ENCODE assay signal across 8 mouse cellular contexts in genomic region chr19:31765451-31765850, GRCm38 (mm10). TPM values are rescaled to one million over a fixed set of nuclear protein-coding genes. Genes with fewer than 3 reads are reported as not detected.
DNase-seq lines count a peak whose midpoint lies in the region; ATAC-seq lines count a peak whose summit lies in the region.

No protein-coding gene starts in this region.

- no peak overlapping the region; the same call in 1 of the 2 replicates for H3K4me2 ChIP-seq in forebrain, embryonic 16.5 days (ENCODE audit: low read length)
- peak overlapping the region; percentile 94 for H3K4me2 ChIP-seq in lung, embryonic 16.5 days (ENCODE audit: low read depth, low read length)
- peak overlapping the region; percentile 94; the same call in 1 of the 2 replicates for H3K4me2 ChIP-seq in limb, embryonic 12.5 days
- peak overlapping the region; percentile 97 for H3K4me2 ChIP-seq in stomach, embryonic 15.5 days

- no peak overlapping the region for H3K9ac ChIP-seq in forebrain, embryonic 16.5 days (replicated peaks; ENCODE audit: low read depth, low read length)
- H3K9ac ChIP-seq in lung, embryonic 16.5 days (ENCODE audit: low read length) = no peak overlapping the region
- H3K9ac ChIP-seq in limb, embryonic 12.5 days (replicated peaks) = no peak overlapping the region
- no peak overlapping the region for H3K9ac ChIP-seq in stomach, embryonic 15.5 days

- H3K4me3 ChIP-seq in forebrain, embryonic 10.5 days = peak overlapping the region; percentile 60
- no peak overlapping the region for H3K4me3 ChIP-seq in forebrain, embryonic 16.5 days (replicated peaks; ENCODE audit: low read length)
- peak overlapping the region; percentile 83 for H3K4me3 ChIP-seq in lung, embryonic 16.5 days (ENCODE audit: low read length)
- H3K4me3 ChIP-seq in limb, embryonic 12.5 days (replicated peaks) = peak overlapping the region; percentile 56; the same call in 1 of the 2 replicates
- H3K4me3 ChIP-seq in stomach, embryonic 15.5 days (replicated peaks) = no peak overlapping the region

- H3K9me3 ChIP-seq in forebrain, embryonic 10.5 days = no peaks in the 10 kb centered on the region
- H3K9me3 ChIP-seq in forebrain, embryonic 16.5 days (ENCODE audit: control insufficient read depth, low read length) = no peaks in the 10 kb centered on the region
- H3K9me3 ChIP-seq in lung, embryonic 16.5 days (ENCODE audit: control insufficient read depth, low read length) = no peaks in the 10 kb centered on the region
- H3K9me3 ChIP-seq in limb, embryonic 12.5 days = no peaks in the 10 kb centered on the region
- no peaks in the 10 kb centered on the region for H3K9me3 ChIP-seq in stomach, embryonic 15.5 days

- intact Hi-C loops in left cerebral cortex, postnatal 4 days (cut with DNase I) = loop anchor here (10.0 kb wide), 1 partner anchor 1521 kb away; no protein-coding TSS in a partner anchor

- peaks cover 36% of the 10 kb centered on the region for H3K4me1 ChIP-seq in forebrain, embryonic 10.5 days
- H3K4me1 ChIP-seq in forebrain, embryonic 16.5 days (replicated peaks; ENCODE audit: control insufficient read depth, insufficient read depth, low read length) = peaks cover 29% of the 10 kb centered on the region
- H3K4me1 ChIP-seq in lung, embryonic 16.5 days (replicated peaks; ENCODE audit: control insufficient read depth, insufficient read depth, low read length) = peaks cover 12% of the 10 kb centered on the region
- peaks cover 22% of the 10 kb centered on the region for H3K4me1 ChIP-seq in limb, embryonic 12.5 days (replicated peaks)
- H3K4me1 ChIP-seq in stomach, embryonic 15.5 days = peaks cover 21% of the 10 kb centered on the region

- DNase-seq in forebrain, embryonic 10.5 days (ENCODE audit: extremely low spot score, low spot score) = no peak
- no peak for DNase-seq in lung, postnatal 14 days
- DNase-seq in right cerebral cortex, adult 2 months (ENCODE audit: low spot score in 2 of 2) = no peak
- DNase-seq in left cerebral cortex, postnatal 4 days = no peak

- no peak for ATAC-seq in forebrain, embryonic 16.5 days
- no peak for ATAC-seq in lung, embryonic 16.5 days (ENCODE audit: low read depth)
- ATAC-seq in limb, embryonic 12.5 days (ENCODE audit: insufficient number of reproducible peaks, insufficient read depth, low FRiP score, low TSS enrichment, low read depth) = no peak
- no peak for ATAC-seq in stomach, embryonic 15.5 days (ENCODE audit: insufficient read depth, low FRiP score, low read depth)

- H3K36me3 ChIP-seq in forebrain, embryonic 10.5 days (replicated peaks) = no peaks in the 10 kb centered on the region
- H3K36me3 ChIP-seq in forebrain, embryonic 16.5 days (ENCODE audit: control insufficient read depth, insufficient read depth) = no peaks in the 10 kb centered on the region
- H3K36me3 ChIP-seq in lung, embryonic 16.5 days (ENCODE audit: control insufficient read depth, insufficient read depth, low read length) = no peaks in the 10 kb centered on the region
- H3K36me3 ChIP-seq in limb, embryonic 12.5 days = no peaks in the 10 kb centered on the region
- no peaks in the 10 kb centered on the region for H3K36me3 ChIP-seq in stomach, embryonic 15.5 days

- H3K27ac ChIP-seq in forebrain, embryonic 10.5 days = no peak overlapping the region
- H3K27ac ChIP-seq in forebrain, embryonic 16.5 days (ENCODE audit: low read length) = no peak overlapping the region
- no peak overlapping the region for H3K27ac ChIP-seq in lung, embryonic 16.5 days (ENCODE audit: low read length)
- H3K27ac ChIP-seq in limb, embryonic 12.5 days = no peak overlapping the region
- no peak overlapping the region for H3K27ac ChIP-seq in stomach, embryonic 15.5 days

- peaks cover 53% of the 10 kb centered on the region for H3K27me3 ChIP-seq in forebrain, embryonic 10.5 days (ENCODE audit: poor library complexity, severe bottlenecking)
- peaks cover 25% of the 10 kb centered on the region for H3K27me3 ChIP-seq in forebrain, embryonic 16.5 days (replicated peaks; ENCODE audit: control insufficient read depth, insufficient read depth, low read length)
- no peaks in the 10 kb centered on the region for H3K27me3 ChIP-seq in lung, embryonic 16.5 days (ENCODE audit: control insufficient read depth, insufficient read depth, low read depth, low read length)
- peaks cover 41% of the 10 kb centered on the region for H3K27me3 ChIP-seq in limb, embryonic 12.5 days
- no peaks in the 10 kb centered on the region for H3K27me3 ChIP-seq in stomach, embryonic 15.5 days (replicated peaks)

- WGBS in forebrain, embryonic 10.5 days = 32% methylated on average over 4 of the region's 4 CpGs
- WGBS in forebrain, embryonic 16.5 days = 35% methylated on average over 4 of the region's 4 CpGs
- WGBS in lung, embryonic 16.5 days = 25% methylated on average over 4 of the region's 4 CpGs
- 28% methylated on average over 4 of the region's 4 CpGs for WGBS in limb, embryonic 12.5 days
- 35% methylated on average over 4 of the region's 4 CpGs for WGBS in stomach, embryonic 15.5 days

RNA-seq across cellular contexts. Expression of gene Prkg1, which starts 0.6 kb away (rescaled TPM):
- polyA plus RNA-seq in forebrain, embryonic 10.5 days (2016; fragmentation: Nextera tagmentation; extraction: Ambion mirVana) = 3.5 and 3.9 TPM in 2 replicates
- polyA plus RNA-seq in forebrain, embryonic 16.5 days (2015; fragmentation: Nextera tagmentation; extraction: Ambion mirVana) = 1.9 and 3.2 TPM in 2 replicates
- polyA plus RNA-seq in lung, embryonic 16.5 days (2015; fragmentation: Nextera tagmentation; extraction: Ambion mirVana) = 5.7 and 6.9 TPM in 2 replicates
- polyA plus RNA-seq in limb, embryonic 12.5 days (2016; fragmentation: Nextera tagmentation; extraction: Ambion mirVana) = 5.0 and 5.7 TPM in 2 replicates
- 10.0 and 10.5 TPM in 2 replicates for polyA plus RNA-seq in stomach, embryonic 15.5 days (2015; fragmentation: Nextera tagmentation; extraction: Ambion mirVana)
- 10 to 100 TPM; 13.5 to 15.5 TPM for total RNA-seq in left cerebral cortex, postnatal 4 days (2021)

Comparison
In these comparisons a context has a peak if more than half of its experiments do, and no peak if none do; other contexts are left out.
1. H3K4me3 ChIP-seq: peak in forebrain, embryonic 10.5 days (single experiment), lung, embryonic 16.5 days (single experiment) and limb, embryonic 12.5 days (single experiment); none in forebrain, embryonic 16.5 days (single experiment) and stomach, embryonic 15.5 days (single experiment).